Mouse (Mus musculus): ENCODE results near the gene Gdf1.

Gdf1 gene

DNA sequence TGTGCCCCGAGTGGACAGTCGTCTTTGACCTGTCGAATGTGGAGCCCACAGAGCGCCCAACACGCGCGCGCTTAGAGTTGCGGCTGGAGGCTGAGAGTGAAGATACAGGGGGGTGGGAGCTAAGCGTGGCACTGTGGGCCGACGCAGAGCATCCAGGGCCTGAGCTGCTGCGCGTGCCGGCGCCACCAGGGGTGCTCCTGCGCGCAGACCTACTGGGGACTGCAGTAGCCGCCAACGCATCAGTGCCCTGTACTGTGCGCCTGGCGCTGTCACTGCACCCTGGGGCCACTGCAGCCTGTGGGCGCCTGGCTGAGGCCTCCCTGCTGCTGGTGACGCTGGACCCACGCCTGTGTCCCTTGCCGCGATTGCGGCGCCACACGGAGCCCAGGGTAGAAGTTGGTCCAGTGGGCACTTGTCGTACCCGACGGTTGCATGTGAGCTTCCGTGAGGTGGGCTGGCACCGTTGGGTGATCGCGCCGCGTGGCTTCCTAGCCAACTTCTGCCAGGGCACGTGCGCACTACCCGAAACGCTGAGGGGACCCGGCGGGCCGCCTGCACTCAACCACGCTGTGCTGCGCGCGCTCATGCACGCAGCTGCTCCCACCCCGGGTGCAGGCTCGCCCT, 1.2 kb downstream of the Gdf1 start:
- in situ Hi-C loops (cut with MboI), result no loop called here

DNA sequence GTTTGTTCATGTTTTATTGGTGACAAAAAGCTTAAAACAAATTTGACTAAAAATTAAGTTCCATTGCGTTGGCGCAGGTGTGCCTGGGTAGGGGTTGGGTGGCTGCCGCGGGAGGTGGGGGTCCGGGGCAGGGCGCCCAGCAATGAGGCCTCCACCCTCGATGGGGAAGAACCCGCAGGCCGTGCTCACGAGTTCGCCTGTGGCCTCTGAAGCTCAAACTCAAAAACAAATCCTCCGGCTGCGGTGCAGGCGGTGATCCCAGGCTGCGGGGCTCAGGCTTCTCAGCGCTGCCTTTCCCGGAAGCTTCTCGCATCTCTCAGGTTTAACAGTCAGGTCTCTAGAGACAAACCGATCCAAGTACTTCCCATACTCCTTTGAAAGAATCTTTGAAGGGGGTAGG, 1.9 kb downstream of the Gdf1 start:
- in situ Hi-C loops (cut with MboI), result no loop called here

DNA sequence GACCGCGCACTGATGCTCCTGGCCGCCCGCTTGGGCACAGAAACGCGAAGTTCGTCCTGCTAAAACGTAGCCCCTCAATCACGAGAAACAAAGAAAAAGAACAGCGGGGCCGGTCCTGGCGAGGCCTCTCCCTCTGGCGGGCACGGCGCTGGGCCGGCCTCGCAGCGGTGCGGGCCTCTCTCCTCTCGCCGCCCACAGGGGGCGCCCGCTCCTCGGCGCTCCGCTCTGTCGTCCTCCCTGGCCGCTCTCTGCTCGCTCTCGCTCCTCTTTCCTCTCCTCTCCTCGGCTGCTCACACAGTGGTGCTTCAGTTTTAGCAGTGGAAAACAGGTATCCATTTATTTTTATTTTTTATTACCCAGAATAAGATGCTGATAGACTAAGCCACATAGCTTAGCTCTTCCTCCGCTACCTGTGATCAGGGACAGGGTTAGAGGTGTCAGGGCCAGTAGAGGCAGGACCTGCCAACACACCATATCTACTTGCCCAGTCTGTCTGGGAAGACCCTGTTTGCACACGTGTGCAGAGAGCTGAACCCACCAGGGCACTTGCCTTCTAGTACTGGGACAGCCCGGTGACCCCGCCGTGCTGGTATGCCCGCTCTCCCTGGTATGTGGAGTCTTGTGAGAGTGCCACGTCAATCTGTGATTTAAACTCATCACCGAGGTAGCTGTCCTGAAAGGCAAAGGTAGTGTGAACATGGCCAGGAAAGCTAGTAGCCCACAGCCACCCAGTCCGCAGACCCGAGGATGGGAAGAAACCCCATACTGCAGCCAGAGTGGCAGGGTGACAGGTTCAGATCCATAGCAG, 2.7 kb downstream of the Gdf1 start:
- in situ Hi-C loops (cut with MboI), result no loop called here

DNA sequence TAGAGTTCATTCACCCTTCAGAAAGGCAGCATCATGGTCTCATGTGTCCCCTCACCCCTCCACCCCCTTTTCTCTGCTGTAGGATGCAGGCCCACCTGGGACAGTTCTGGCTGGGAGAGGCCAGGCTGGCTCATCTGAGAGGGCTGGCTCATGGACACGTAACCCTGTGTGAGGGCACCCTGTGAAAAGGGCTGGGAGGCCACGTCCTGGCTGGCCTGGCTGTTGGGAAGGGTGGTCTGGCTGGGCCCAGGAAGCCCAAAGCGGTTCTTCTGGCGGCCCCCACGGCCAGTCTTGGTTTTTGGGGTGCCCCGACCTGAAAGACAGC, 3.2 kb downstream of the Gdf1 start:
- in situ Hi-C loops (cut with MboI), result no loop called here

DNA sequence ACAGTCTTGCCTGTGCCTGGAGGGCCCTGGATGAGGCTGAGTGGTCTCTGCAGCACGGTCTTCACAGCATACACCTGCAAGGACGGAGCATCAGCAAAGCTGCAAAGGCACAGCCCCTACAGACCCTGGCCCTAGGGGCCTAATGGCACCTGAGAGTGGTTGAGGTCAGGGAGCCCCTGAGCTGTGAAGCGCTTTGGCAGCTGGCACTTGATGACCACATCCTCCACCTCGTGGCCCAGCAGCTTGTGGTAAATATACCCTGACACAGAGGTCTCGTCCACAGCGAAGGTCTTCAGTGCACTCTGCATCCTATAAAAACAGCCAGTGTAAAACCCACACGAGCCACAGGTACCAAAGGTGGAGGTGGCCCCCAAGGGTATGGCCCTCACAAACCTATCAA, 9.3 kb downstream of the Gdf1 start:
- in situ Hi-C loops (cut with MboI), result no loop called here

DNA sequence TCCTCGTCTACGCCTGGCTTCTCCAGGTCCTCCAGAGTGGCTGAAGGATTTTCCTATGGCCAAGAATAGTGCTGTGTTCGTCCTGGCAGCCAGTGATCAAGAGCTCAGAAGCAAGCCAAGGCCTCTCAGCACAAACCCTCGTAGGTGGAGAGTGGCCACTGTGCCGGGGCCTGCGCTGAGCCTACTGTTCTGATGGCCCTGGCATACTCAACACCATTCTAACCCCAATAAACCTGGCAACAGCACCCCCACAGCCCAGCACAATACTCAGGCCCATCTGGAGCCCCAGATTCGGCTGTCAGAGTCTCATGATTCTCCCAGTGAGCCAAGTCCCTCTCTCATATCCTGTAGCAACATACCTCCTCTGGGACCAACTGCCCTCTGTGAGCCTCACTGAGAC, 11.0 kb downstream of the Gdf1 start:
- in situ Hi-C loops (cut with MboI), result no loop called here

DNA sequence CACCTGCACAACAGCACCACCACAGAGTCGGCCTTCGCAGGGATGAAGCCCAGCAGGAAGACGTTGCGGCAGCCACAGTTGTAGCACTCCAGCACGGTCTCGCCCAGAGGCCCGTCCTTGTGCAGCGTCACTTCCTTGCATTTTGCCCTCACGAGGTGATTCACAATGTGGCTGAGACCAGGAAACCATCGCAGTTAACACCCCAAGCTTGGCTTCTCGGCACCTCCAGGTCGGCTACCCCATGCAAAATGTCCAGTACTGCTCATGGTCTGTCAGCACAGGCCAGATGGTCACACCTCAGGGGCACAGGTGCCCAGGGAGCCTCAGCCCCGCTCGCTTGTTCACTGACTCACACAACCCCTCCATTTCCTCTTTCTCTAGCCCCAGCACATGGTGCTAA, 12.4 kb downstream of the Gdf1 start:
- in situ Hi-C loops (cut with MboI), result no loop called here

DNA sequence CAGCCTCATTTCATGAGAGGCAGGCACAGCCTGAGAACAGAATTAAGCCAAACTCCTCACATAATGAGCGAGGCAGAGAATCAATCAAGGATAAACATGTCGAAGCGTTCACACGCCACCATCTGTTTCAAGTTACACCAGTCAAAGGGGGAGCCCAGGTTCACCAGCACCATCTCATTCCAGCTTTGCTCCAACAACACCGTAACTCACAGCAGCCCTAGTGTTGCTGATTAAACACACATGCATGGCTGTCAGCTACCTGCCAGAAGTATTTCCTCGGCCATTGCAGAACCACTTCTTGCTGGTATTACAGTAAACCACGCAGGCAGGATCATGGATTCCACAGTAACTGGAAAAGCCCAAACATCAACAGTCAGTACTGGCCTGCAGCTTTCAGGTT, 13.5 kb downstream of the Gdf1 start:
- in situ Hi-C loops (cut with MboI), result no loop called here

DNA sequence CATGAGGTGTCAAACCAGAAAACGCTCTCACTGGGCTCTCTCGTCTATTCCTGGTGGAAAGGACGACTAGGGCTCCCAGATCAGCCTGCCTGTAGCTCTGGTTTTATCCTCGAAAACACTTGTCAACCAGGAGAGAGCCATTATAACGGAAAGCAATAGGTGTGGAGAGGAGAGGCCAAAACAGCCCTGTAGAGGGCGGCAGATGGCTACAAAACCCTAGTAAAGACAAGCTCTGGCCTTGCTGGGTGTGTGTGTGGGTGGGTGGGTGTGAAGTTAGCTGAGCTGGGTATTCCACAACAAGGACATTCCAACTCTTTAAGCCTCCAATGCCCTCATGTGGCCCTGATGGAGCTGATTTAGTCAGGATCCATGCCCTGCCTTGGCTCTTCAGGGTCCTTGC, 14.1 kb downstream of the Gdf1 start:
- in situ Hi-C loops (cut with MboI), result no loop called here

DNA sequence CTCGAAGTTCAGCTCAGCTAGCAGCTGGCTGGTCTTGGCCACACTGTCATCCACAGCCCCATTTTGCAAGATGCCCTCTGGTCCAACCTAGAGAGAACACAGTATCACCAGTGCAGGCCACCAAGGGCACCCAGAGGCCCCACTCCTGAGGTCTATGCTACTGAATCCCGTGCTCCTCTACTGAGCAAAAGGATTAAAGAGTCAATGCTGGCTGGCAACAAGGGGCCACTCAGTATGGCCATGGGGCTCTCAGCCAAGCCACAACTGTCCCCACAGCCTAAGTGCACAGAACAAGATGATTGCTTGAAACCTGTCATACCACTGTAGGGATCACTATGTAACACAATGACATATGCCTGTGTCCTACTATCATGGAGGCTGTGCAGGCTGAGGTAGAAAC, 14.7 kb downstream of the Gdf1 start:
- in situ Hi-C loops (cut with MboI), result no loop called here

DNA sequence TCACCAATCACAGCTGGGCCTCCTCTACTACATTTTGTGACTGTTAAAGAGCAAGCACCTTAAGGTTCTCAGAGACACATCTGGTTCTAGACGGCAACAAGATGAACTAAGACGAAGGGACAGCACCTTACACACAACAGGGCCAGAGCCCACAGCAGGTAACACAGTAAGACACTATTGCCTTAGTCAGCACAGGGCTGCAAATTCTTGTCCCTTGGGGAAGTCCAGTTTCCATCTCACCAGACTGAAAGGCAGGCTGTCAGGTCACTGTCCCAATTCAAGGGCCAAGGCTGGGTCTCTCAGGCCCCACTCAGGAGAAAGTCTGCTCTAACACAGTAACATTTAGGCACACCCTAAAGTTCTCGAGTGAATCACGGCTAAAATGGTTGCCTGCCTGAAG, 17.8 kb downstream of the Gdf1 start:
- in situ Hi-C loops (cut with MboI), result no loop called here

DNA sequence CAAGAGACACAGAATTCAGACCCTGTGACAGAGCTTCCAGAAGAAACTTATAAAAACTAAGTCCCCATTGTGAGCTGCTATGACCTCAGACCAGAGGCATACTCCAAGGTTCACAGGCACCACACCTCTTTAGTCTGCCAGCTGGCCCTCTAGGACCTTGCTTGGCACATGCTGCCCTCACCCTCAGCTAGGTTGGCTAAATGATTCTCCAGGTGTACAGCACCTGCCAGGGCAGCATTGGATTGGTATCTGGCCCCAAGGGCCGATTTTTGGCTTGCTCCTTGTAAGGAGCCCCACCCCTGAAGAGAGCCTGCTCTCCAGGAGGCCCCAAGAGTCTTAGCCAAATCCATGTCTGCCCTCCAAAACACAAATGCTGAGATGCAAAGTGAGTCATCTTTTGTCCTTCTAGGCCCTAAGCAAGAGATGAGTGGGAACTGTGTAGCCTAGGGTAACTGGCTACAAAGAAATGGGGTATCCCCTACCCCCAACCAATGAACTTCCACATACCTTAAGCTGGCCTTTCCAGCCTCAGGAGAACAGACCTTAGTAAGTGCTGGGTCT, 18.3 kb downstream of the Gdf1 start:
- in situ Hi-C loops (cut with MboI), result no loop called here

DNA sequence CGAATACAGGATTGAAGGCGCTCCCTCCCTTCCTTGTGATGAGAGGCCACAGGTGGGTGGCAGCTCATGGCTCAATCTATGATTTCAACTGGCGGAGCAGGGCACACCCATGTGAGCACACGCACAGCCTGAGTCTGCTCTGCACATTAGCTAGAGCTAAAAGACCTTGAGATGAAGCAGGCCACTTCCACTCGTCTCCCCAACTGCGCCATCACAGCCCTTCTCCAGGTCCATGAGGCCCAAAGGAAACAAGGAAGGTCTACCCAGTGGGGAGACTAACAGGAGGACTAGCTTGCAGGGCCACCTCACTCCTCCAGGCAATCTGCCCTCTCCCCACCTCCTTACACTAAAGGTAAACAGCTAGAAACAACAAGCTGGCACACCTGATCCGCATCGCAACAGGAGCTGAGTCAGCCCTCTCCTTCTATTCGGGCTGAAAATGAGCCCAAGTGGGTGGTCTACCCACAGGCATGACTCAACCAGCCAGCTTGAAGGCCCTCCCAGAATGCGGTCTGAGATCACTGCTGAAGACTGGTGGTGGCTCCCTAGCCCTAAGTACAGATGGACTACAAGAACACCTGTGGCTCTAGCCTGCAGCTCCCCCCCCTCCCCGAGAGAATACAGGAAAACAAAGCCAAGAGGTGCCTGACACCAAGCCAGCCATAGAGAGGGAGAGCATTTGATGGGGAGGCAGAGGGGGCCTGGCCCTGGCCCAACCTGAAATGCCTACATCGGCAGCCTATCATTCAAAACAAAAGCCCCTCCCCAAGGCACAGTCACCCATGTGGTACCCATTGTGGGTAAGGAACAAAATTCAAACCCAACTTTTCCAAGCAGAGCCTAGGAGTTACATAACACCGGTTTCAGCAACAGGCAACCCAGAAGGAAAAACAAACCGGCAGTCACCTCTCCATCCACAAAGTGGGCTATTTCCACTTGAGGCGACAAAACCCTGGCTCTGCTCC, 21.7 kb downstream of the Gdf1 start:
- in situ Hi-C loops (cut with MboI), result no loop called here

DNA sequence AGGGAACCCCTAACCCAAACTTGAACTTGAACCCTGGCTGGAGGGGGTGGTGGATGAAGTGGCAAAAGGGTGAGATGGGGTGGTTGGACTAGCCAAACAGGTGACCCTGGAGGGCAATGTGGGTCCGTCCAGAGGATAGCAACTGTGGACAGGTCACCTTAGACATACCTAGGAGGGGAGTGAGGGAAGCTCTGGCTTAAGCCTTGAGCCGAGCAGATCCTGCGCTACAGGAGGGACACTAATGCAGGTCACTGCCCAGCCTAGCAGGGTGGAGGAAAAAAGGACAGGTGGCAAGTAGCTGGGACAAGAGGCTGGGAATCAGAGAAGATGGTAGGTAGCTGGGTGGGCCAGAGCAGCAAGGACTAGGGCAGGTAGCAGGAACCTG, 22.4 kb downstream of the Gdf1 start:
- in situ Hi-C loops (cut with MboI), result no loop called here

DNA sequence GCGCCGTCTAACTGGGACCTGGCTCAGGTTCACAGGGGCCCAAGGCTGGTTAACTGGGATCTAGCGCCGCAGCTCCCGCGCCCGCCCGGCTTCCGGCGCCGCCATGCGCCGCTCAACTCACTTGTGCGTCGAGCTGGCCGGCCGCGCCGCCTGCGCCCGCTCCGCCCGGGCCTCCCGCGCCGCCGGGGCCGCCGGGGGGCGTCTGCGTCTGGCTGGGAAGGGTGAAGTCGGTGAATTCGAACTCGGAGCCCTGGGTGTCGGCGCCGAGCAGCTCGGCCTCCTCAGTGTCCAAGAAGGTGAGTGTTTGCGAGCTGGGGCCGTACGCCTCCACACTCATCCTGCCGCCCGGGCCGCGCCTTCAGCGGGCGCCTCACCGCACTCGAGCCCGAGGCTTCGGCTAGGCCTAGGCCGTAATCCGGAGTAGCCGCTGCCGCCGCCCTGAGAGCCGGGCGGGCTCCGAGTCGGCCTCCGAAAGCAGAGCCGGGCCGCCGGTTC, 23.1 kb downstream of the Gdf1 start:
- in situ Hi-C loops (cut with MboI), result no loop called here

DNA sequence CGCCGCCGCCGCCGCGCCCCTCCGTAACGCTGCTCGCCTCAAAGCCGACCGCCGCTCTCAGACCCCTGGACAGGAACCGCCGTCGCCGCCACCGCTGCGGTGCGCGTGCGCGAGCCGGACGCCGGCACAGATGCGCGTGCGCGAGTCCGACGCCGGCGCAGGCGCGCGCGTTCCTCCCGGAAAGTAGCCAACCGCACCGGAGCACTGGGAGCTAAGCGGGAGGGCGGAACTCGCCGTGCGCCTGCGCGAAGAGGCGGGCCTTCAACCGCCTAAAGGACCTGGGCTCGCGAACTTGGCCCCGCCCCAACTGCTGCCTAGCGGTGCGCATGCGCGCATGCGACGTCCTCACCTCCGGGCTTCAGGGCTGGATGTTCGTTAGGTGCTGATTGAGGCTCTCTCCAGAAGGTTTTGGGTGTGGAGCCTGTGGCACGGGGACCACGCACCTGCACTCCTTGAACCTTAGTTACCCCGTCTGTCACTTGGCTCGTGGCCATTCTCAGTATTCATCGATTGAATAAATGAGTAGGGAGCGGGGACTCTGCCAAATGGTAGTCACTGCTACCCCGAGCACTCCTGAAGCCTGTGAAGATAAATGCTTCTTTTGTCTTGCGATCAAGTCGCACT, 23.7 kb downstream of the Gdf1 start, which contains the start of gene Upf1:
TSS of gene Upf1 (minus strand) at position 85 of the 624 bp plus-strand sequence.
- in situ Hi-C loops (cut with MboI), result no loop called here

DNA sequence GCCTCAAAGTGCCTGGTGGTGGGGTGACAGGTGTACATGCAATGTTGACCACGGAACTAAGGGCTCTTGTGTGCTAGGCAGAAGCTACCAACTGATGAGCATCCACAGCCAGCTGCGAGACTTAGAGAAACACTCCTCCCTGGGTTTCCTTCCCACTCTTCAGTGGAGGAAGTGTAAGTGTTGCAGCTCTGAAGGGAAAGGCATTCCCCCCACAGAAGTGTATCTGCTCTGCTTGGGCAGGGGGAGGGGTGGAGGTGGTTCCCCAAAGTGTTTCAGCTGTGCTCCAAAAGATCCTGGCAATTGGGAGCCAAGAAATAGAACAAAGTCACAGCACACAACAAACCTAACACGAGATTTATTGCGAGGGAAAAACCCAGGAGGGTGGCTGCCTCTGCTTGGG, 24.4 kb downstream of the Gdf1 start:
- in situ Hi-C loops (cut with MboI), result no loop called here

DNA sequence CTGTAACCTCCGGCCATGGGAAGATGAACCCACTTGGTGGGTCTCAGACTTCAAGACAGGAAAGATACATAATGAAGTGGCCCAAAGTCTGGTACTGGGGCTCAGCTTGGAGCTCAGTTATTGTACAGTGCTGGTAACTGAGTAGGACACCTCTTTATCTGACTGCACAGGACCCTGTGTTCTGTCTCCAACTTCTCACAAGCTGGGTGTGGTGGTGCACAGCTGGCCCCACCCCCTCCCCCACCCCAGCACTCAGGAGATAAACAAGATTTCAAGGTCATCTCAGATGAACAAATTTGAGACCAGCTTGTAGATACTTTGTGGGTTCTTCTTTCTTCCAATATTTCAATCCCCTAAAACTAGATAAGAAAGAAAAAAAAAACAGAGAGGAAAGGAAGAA, 26.5 kb downstream of the Gdf1 start:
- in situ Hi-C loops (cut with MboI), result no loop called here

DNA sequence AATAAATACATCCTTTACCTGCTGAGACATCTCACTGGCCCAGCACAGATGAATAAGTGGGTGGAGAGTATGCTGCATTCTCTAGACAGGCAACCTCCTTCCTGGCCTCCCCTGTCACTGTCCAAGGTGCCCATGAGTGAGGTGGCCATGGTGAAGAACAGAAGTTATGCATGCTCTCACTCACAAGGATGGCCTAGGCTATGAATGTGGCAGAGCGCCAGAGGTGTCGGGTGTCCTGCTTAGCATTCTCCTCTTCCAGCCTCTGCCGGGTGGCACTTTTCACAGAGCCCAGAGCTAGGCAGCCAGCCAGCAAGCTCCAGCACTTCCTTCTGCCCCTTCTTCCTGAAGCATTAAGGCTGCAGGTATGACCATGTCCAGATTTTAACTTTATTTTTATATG, 29.8 kb downstream of the Gdf1 start:
- in situ Hi-C loops (cut with MboI), result no loop called here

DNA sequence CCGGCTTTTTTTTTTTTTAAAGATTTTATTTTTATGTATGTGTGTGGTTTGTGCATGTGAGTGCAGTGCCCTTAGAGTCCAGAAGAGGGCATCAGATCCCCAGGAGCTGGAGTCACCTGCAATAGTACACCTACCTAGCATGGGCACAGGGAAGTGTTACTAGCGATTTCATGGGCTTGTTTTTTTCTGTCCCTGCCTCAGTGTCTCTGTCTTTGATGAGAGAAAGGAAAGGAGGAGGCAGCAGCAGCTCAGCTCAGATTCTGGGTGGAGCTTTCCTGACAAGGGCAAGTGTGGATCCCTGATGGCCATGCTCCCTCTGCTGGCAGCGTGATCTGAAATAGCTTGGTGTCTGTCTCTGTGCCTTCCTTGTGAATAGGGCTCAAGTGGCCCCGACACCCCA, 31.2 kb downstream of the Gdf1 start:
- in situ Hi-C loops (cut with MboI), result no loop called here

DNA sequence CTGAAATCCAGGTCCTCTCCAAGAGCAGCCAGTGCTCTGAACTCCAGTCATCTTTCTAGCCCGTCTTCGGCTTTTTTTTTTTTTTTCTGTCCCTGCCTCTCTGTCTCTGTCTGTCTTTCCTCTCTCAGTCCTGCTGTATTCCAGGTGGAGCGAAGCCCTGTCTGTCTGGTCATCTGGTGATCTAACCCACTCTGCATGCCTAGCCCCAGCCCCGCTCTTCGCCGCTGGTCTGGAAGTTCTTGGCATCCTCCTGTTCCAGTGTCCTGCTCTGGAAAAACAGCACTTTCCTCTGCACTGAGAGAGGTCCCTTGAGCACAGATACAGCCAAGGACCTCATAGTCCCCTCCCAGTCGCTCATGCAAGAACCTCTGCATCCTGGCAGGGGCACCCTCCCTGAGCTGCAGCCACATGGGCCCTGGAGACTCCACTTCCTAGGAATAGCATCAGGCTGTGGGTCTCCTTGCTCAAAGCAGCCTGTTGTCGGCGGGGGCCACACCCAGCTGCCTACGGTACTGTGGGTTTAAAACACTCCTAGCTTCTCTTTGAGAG, 31.9 kb downstream of the Gdf1 start:
- in situ Hi-C loops (cut with MboI), result no loop called here

DNA sequence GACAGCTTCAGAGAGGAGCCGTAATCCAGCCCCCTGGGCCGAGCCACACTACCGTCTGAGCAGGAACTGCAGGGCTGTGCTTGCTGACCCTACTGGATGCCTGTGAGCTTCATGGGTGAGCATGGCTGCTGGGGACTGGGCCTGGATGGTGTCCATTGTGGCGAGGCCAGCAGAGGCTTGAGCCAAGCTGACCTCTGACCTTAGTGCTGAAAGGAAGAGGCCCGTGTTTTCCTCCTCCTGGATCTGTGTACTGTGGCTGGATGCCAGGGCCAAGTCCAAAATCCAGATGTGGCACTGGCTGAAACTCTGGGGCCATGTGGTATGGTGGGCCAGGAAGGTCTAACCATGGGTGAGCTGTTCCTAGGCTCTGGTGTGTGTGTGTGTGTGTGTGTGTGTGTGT, 34.4 kb downstream of the Gdf1 start:
- in situ Hi-C loops (cut with MboI), result no loop called here
